Mouse (Mus musculus): Measurements from ENCODE around the gene Adcy1. TPM values are rescaled to one million over a fixed set of nuclear protein-coding genes. Genes with fewer than 3 reads are reported as not detected.

Adcy1 gene
- polyA plus RNA-seq, 1 experiment from 2014 or later: 0.65 TPM

DNA sequence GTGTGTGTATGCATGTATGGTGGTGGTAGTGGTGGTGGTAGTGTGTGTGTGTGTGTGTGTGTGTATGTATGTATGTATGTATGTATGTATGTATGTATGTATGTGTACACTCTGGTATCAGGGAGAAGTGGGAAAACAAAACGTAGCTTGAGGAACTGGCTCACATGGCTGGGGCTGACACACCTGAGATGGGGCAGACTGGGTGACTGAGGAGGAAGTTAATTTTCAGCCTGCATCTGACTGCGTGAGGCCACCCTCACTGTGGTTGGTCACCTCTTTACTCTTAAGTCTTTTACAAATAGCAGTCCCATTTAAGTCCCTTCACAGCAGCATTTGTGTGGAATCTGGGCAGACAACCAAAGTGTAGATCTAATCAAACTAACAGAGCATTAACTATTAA is 116.0 kb downstream of the Adcy1 start:
- no peaks in the 10 kb centered on the region for H3K36me3 ChIP-seq (ENCODE audit: control insufficient read depth, insufficient read depth, low read length)
- WGBS: 44% methylated on average over 2 of the region's 2 CpGs
- H3K4me1 ChIP-seq (replicated peaks; ENCODE audit: control insufficient read depth, insufficient read depth, low read length): peaks cover 4% of the 10 kb centered on the region; the same call in 1 of the 2 replicates
- no peak for ATAC-seq (ENCODE audit: low read depth)
- H3K27ac ChIP-seq (ENCODE audit: low read length): 0 out of 2 replicates have a peak overlapping the region, but pooled peaks have one; percentile 53
- no peak overlapping the region for H3K4me3 ChIP-seq (ENCODE audit: low read length)
- H3K27me3 ChIP-seq (ENCODE audit: control insufficient read depth, insufficient read depth, low read depth, low read length): no peaks in the 10 kb centered on the region
- no peak overlapping the region for H3K9ac ChIP-seq (ENCODE audit: low read length)
- H3K4me2 ChIP-seq (ENCODE audit: low read depth, low read length): no peak overlapping the region
- H3K9me3 ChIP-seq (ENCODE audit: control insufficient read depth, low read length): no peaks in the 10 kb centered on the region

DNA sequence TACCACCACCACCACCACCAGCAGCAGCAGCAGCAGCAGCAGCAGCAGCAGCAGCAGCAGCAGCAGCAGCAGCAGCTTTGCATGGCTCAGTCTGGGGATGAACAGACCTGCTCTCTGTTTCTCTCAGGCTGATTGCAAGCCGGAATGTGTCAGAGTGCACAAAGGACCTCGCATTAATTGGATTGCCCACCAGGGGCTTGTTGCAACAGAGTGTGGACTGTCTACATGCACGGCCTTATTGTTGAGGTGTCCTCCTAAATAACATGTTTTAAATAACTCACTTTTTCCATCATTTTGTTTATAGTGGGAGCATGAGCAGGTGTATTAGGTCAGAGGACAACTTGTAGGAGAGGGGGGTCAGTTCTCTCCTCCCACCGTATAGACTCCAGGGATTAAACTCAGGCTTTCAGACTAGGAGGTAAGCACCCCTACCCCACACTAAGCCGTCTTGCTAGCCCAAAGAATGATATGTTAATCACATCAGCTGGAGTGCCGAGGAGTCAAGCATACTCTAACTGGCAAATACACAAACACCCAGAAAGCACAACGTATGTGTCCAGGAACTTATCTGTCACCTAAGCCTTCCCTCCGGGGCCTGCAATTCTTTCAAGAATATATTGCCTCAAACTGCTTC is 119.2 kb downstream of the Adcy1 start:
- Histone ChIP-seq H3K27ac (ENCODE audit: low read length) (no peak overlapping the region), H3K36me3 (ENCODE audit: control insufficient read depth, insufficient read depth, low read length) (no peaks in the 10 kb centered on the region), H3K4me3 (ENCODE audit: low read length) (no peak overlapping the region), H3K4me2 (ENCODE audit: low read depth, low read length) (no peak overlapping the region), H3K9ac (ENCODE audit: low read length) (no peak overlapping the region), H3K9me3 (ENCODE audit: control insufficient read depth, low read length) (no peaks in the 10 kb centered on the region), H3K27me3 (ENCODE audit: control insufficient read depth, insufficient read depth, low read depth, low read length) (no peaks in the 10 kb centered on the region), H3K4me1 (replicated peaks; ENCODE audit: control insufficient read depth, insufficient read depth, low read length) (no peaks in the 10 kb centered on the region; the same call in 1 of the 2 replicates)
- no peak for ATAC-seq (ENCODE audit: low read depth)
- WGBS: 36% methylated on average over 8 of the region's 8 CpGs

DNA sequence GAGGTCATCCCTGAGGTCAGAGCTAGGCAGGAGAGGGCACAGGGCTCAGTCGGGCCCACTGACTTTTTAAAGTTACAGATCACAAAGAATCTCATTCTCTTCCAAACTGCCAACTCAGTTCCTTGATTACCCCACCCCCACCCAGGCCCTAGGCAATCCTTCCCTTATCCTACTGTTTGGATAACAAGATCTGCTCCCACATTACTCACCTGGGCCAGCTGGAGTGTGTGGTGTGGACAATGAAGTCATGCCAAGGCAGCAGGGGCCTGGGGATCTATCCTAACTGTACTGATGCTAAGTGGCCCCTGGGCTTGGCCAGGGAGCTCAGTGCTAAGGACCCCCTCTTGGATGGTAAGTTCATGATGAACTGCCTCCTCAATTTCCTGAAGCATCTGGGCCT is 121.1 kb downstream of the Adcy1 start:
- no peaks in the 10 kb centered on the region for H3K36me3 ChIP-seq (ENCODE audit: control insufficient read depth, insufficient read depth, low read length)
- WGBS: 36% methylated on average over 1 of the region's 1 CpGs
- H3K4me2 ChIP-seq (ENCODE audit: low read depth, low read length): no peak overlapping the region
- no peaks in the 10 kb centered on the region for H3K9me3 ChIP-seq (ENCODE audit: control insufficient read depth, low read length)
- H3K27ac ChIP-seq (ENCODE audit: low read length): no peak overlapping the region
- no peak overlapping the region for H3K4me3 ChIP-seq (ENCODE audit: low read length)
- H3K27me3 ChIP-seq (ENCODE audit: control insufficient read depth, insufficient read depth, low read depth, low read length): no peaks in the 10 kb centered on the region
- no peaks in the 10 kb centered on the region; the same call in 1 of the 2 replicates for H3K4me1 ChIP-seq (replicated peaks; ENCODE audit: control insufficient read depth, insufficient read depth, low read length)
- H3K9ac ChIP-seq (ENCODE audit: low read length): no peak overlapping the region
- no peak for ATAC-seq (ENCODE audit: low read depth)

DNA sequence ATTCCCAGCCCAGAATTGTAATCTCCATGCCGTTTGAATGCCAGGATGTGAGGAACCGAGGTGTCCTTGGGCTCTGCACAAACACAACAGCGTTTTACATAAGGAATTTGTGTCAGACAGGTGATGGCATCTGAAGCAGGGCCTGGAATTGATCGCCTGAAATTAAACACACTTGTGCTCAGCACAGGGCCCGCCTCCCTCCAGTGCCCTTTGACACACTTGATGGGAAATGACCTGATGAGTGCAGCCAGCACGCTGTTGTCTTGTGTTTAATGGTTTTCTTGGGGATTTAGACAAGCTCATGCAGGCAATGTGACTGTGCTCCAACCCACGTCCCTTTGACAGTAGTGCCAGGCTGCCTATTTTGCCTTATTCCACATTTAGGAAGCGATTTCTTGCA is 124.2 kb downstream of the Adcy1 start:
- no peak overlapping the region for H3K4me3 ChIP-seq (ENCODE audit: low read length)
- 51% methylated on average over 8 of the region's 8 CpGs for WGBS
- ATAC-seq (ENCODE audit: low read depth): no peak

DNA sequence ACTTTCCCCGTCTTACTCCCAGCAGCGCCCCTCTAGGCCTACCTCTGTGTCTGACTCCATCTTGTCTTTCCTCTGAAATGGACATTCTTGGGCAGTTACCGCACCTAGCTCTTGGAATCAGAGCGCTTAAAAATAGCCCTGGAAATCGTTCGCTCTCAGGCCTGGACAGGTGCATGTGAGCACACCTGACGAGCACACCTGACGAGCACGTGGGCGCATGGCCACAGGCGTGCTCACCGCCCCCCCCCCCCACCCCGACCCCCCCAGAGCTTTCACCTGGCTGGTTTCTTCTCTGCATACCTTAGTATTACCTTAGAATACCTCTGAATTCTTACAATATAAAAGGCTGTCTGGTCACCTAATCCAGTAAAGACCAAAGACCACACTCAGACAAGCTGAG is 125.2 kb downstream of the Adcy1 start, which contains the start of gene Gm11985:
Gene Gm11985, minus strand, starts transcription at position 101 of the 400 bp plus-strand sequence.
- WGBS: 82% methylated on average over 13 of the region's 13 CpGs
- H3K9me3 ChIP-seq (ENCODE audit: control insufficient read depth, low read length): no peaks in the 10 kb centered on the region
- H3K9ac ChIP-seq (ENCODE audit: low read length): no peak within 1 kb of the TSS
- no peak within 1 kb of the TSS for H3K27ac ChIP-seq (ENCODE audit: low read length)
- no peaks in the 10 kb centered on the region; the same call in 1 of the 2 replicates for H3K4me1 ChIP-seq (replicated peaks; ENCODE audit: control insufficient read depth, insufficient read depth, low read length)
- ATAC-seq (ENCODE audit: low read depth): no peak
- H3K36me3 ChIP-seq (ENCODE audit: control insufficient read depth, insufficient read depth, low read length): no peaks in the 10 kb centered on the region
- H3K4me2 ChIP-seq (ENCODE audit: low read depth, low read length): no peak within 1 kb of the TSS
- no peak within 1 kb of the TSS for H3K4me3 ChIP-seq (ENCODE audit: low read length)
- no peaks in the 10 kb centered on the region for H3K27me3 ChIP-seq (ENCODE audit: control insufficient read depth, insufficient read depth, low read depth, low read length)

More for the DNA sequence above, 124.2 kb downstream of the Adcy1 start:
- Histone ChIP-seq H3K27ac (ENCODE audit: low read length) (no peak overlapping the region), H3K27me3 (ENCODE audit: control insufficient read depth, insufficient read depth, low read depth, low read length) (no peaks in the 10 kb centered on the region), H3K9me3 (ENCODE audit: control insufficient read depth, low read length) (no peaks in the 10 kb centered on the region), H3K4me1 (replicated peaks; ENCODE audit: control insufficient read depth, insufficient read depth, low read length) (no peaks in the 10 kb centered on the region; the same call in 1 of the 2 replicates), H3K36me3 (ENCODE audit: control insufficient read depth, insufficient read depth, low read length) (no peaks in the 10 kb centered on the region), H3K4me2 (ENCODE audit: low read depth, low read length) (no peak overlapping the region), H3K9ac (ENCODE audit: low read length) (no peak overlapping the region)

DNA sequence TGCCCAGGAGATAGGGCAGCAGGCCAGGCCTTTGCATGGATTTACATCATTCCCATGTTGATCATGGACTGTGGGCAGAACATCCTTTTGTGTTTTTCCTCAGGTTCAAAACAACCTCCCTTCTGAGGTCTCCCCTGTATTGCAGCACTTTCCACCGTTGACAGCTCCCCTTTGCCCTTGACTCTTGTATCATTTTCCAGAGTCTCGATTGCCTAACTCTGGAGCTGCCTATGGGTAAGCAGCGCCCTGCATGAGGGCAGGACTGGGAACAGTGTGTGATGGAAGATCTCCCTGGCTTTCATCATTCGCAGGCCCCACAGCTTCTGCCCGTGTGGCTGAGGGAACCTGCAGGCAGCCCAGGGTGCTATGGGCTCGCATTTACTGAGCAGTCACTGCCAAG is 129.4 kb downstream of the Adcy1 start:
- H3K9ac ChIP-seq (ENCODE audit: low read length): no peak overlapping the region
- peaks cover 2% of the 10 kb centered on the region; the same call in 1 of the 2 replicates for H3K9me3 ChIP-seq (ENCODE audit: control insufficient read depth, low read length)
- no peak for ATAC-seq (ENCODE audit: low read depth)
- no peaks in the 10 kb centered on the region for H3K27me3 ChIP-seq (ENCODE audit: control insufficient read depth, insufficient read depth, low read depth, low read length)
- no peaks in the 10 kb centered on the region for H3K4me1 ChIP-seq (replicated peaks; ENCODE audit: control insufficient read depth, insufficient read depth, low read length)
- H3K27ac ChIP-seq (ENCODE audit: low read length): no peak overlapping the region
- 50% methylated on average over 6 of the region's 6 CpGs for WGBS
- no peak overlapping the region for H3K4me2 ChIP-seq (ENCODE audit: low read depth, low read length)
- no peak overlapping the region for H3K4me3 ChIP-seq (ENCODE audit: low read length)
- no peaks in the 10 kb centered on the region for H3K36me3 ChIP-seq (ENCODE audit: control insufficient read depth, insufficient read depth, low read length)

DNA sequence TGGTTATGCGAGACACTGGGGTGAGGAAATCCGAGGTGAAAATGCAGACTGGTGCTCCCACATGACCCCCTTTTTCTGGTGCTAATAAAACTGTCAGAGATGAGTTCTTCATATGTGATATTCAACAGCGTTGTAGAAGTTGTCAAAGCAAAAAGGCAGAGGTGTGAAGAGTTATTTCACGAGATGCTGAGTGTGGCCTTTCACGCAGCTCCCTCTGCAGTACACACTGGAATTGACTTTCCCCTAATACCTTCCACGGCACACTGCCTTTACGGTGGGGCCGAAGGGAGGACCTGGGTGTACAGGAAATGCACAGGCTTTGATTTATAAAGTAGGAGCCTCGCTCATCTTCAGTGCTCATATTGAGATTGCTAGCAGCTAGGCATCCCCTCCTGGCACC is 129.8 kb downstream of the Adcy1 start:
- no peak overlapping the region for H3K4me2 ChIP-seq (ENCODE audit: low read depth, low read length)
- ATAC-seq (ENCODE audit: low read depth): no peak
- H3K27me3 ChIP-seq (ENCODE audit: control insufficient read depth, insufficient read depth, low read depth, low read length): no peaks in the 10 kb centered on the region
- H3K36me3 ChIP-seq (ENCODE audit: control insufficient read depth, insufficient read depth, low read length): no peaks in the 10 kb centered on the region
- no peak overlapping the region for H3K9ac ChIP-seq (ENCODE audit: low read length)
- H3K27ac ChIP-seq (ENCODE audit: low read length): no peak overlapping the region
- no peaks in the 10 kb centered on the region for H3K4me1 ChIP-seq (replicated peaks; ENCODE audit: control insufficient read depth, insufficient read depth, low read length)
- peaks cover 2% of the 10 kb centered on the region; the same call in 1 of the 2 replicates for H3K9me3 ChIP-seq (ENCODE audit: control insufficient read depth, low read length)
- 63% methylated on average over 9 of the region's 9 CpGs for WGBS
- no peak overlapping the region for H3K4me3 ChIP-seq (ENCODE audit: low read length)

DNA sequence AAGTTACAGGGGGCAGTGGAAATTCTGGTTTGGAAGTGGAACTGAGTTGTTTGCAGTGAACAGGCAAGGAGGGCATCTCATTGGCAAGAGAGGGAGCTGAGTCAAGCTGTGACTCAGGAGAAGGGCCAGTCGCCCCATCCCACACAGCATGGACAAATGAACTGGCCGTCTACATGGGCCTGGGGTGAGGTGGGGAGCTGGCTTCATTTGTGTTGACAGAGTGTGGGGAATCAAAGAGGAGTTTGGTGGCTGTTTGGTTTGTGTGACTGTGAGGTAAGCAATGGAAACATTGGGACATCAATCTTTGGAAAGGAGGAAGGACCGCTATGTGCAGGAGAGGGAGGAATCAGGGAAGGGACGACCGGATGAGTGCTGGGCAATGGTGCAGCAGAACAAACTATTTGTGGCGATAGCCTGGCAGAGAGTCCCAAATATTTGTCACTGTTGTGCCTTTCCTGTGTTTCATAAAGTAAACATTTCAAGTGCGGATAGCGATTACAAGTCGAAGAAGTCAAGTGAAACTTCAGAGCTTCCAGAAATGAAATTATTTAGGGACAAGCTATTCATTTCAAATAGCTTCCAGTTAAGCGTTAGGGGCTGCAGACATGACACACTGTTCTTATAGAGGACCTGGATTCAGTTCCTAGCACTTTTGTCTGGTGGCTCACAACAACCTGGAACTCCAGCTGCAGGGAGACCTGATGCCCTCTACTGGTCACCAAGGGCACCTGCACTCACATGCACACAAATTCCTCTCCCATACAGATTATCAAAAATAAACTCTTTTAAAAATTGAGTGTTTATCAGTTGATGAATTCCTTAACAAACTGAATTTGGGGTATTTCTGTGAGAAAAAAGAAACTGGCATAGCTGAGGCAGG is 131.4 kb downstream of the Adcy1 start:
- Histone ChIP-seq H3K36me3 (ENCODE audit: control insufficient read depth, insufficient read depth, low read length) (no peaks in the 10 kb centered on the region), H3K4me3 (ENCODE audit: low read length) (no peak overlapping the region), H3K27me3 (ENCODE audit: control insufficient read depth, insufficient read depth, low read depth, low read length) (no peaks in the 10 kb centered on the region), H3K4me2 (ENCODE audit: low read depth, low read length) (no peak overlapping the region), H3K27ac (ENCODE audit: low read length) (no peak overlapping the region), H3K4me1 (replicated peaks; ENCODE audit: control insufficient read depth, insufficient read depth, low read length) (no peaks in the 10 kb centered on the region), H3K9ac (ENCODE audit: low read length) (no peak overlapping the region), H3K9me3 (ENCODE audit: control insufficient read depth, low read length) (peaks cover 2% of the 10 kb centered on the region; the same call in 1 of the 2 replicates)
- 74% methylated on average over 10 of the region's 10 CpGs for WGBS
- ATAC-seq (ENCODE audit: low read depth): no peak

DNA sequence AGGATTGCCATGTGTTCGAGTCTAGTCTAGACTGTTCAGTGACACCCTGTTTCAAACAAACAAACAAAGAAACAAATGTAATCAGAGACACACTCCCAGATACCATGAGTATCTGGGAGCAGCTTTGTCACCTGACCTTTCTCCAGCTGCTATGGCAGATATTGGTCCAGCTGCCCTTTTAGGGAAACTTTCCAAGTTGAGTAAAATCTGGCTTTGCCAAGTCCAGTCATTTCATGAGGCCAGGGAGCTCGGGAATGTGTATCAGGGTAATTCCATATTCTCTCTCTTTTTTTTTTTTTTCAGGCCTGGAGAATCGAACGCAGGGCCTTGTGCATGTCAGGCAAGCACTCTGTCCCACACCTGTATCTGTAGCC is 132.0 kb downstream of the Adcy1 start:
- WGBS: 78% methylated on average over 4 of the region's 4 CpGs
- H3K4me3 ChIP-seq (ENCODE audit: low read length): no peak overlapping the region
- no peak for ATAC-seq (ENCODE audit: low read depth)

More for the DNA sequence above, 132.0 kb downstream of the Adcy1 start:
- Histone ChIP-seq H3K27me3 (ENCODE audit: control insufficient read depth, insufficient read depth, low read depth, low read length) (no peaks in the 10 kb centered on the region), H3K9me3 (ENCODE audit: control insufficient read depth, low read length) (peaks cover 2% of the 10 kb centered on the region; the same call in 1 of the 2 replicates), H3K4me1 (replicated peaks; ENCODE audit: control insufficient read depth, insufficient read depth, low read length) (no peaks in the 10 kb centered on the region), H3K4me2 (ENCODE audit: low read depth, low read length) (no peak overlapping the region), H3K36me3 (ENCODE audit: control insufficient read depth, insufficient read depth, low read length) (no peaks in the 10 kb centered on the region), H3K27ac (ENCODE audit: low read length) (no peak overlapping the region), H3K9ac (ENCODE audit: low read length) (no peak overlapping the region)

All from lung, embryonic 16.5 days (tissue).